Mouse (Mus musculus) liver (tissue): ENCODE data around the gene Sik1.
"Not testable (repeated sequence)": the region's sequence is repeated elsewhere in the genome, so short reads cannot be mapped to it uniquely, and the experiment has no call there.

ENCODE experiments used
- DNase-seq: peaks from one replicate; pipeline ENCODE4 v3.0.0-alpha.2; 2020; ENCODE audit warnings: mixed read lengths

Gene Sik1

GRCm38 (mm10) chr17:31855597-31856518 lies at the start of gene Sik1:
TSS of gene Sik1 (minus strand) at chr17:31855804.
- peak; percentile 97 for DNase-seq

- no peak for DNase-seq
Measured at GRCm38 (mm10) chr17:31905201-31905790, 49.7 kb upstream of the Sik1 start.

- DNase-seq = no peak
Measured at GRCm38 (mm10) chr17:31904036-31904435, 48.4 kb upstream of the Sik1 start.

- no peak for DNase-seq
Measured at GRCm38 (mm10) chr17:31902630-31903198, 47.1 kb upstream of the Sik1 start.

- peak; percentile 31 for DNase-seq
Measured at GRCm38 (mm10) chr17:31901461-31902204, 46.0 kb upstream of the Sik1 start.

- no peak for DNase-seq
Measured at GRCm38 (mm10) chr17:31898941-31899340, 43.3 kb upstream of the Sik1 start.

GRCm38 (mm10) chr17:31897186-31897793 lies 41.7 kb upstream of the Sik1 start:
- DNase-seq = no peak

- DNase-seq = no peak
Measured at GRCm38 (mm10) chr17:31896751-31897150, 41.1 kb upstream of the Sik1 start.

- DNase-seq = no peak
Measured at GRCm38 (mm10) chr17:31896311-31896710, 40.7 kb upstream of the Sik1 start.

- DNase-seq = no peak
Measured at GRCm38 (mm10) chr17:31893371-31894060, 37.9 kb upstream of the Sik1 start.

GRCm38 (mm10) chr17:31892750-31893149 lies 37.1 kb upstream of the Sik1 start:
- DNase-seq = peak; percentile 48

- DNase-seq = no peak
Measured at GRCm38 (mm10) chr17:31891858-31892257, 36.3 kb upstream of the Sik1 start.

- DNase-seq = no peak
Measured at GRCm38 (mm10) chr17:31890311-31890951, 34.8 kb upstream of the Sik1 start.

GRCm38 (mm10) chr17:31889446-31890201 lies 34.0 kb upstream of the Sik1 start:
- DNase-seq = no peak

GRCm38 (mm10) chr17:31888540-31888939 lies 32.9 kb upstream of the Sik1 start:
- no peak for DNase-seq

- DNase-seq = not testable (repeated sequence)
Measured at GRCm38 (mm10) chr17:31884676-31885075, 29.1 kb upstream of the Sik1 start.

- peak; percentile 0 for DNase-seq
Measured at GRCm38 (mm10) chr17:31879406-31879805, 23.8 kb upstream of the Sik1 start.

- peak; percentile 4 for DNase-seq
Measured at GRCm38 (mm10) chr17:31877650-31878141, 22.1 kb upstream of the Sik1 start.

- peak; percentile 2 for DNase-seq
Measured at GRCm38 (mm10) chr17:31877181-31877581, 21.6 kb upstream of the Sik1 start.

GRCm38 (mm10) chr17:31876775-31877174 lies 21.2 kb upstream of the Sik1 start:
- no peak for DNase-seq
